Mouse (Mus musculus) forebrain, embryonic 10.5 days (tissue): ENCODE data around the gene Foxo3. TPM values are rescaled to one million over a fixed set of nuclear protein-coding genes. Genes with fewer than 3 reads are reported as not detected.
A peak's percentile ranks its signal among the peaks of the same experiment; 100 is the strongest.

Experiments used
- DNase-seq: peaks from one replicate; pipeline ENCODE4 v3.0.0-alpha.2; 2017; ENCODE audit warnings: low spot score; ENCODE audit errors: extremely low spot score
- H3K27ac ChIP-seq: fragments of 300-500 bp; sonication (generic); 2 replicates; pipeline ENCODE4 v1.5.1; 2016; ENCODE audit warnings: mild to moderate bottlenecking
- H3K27me3 ChIP-seq: fragments of 300-500 bp; sonication (generic); 2 replicates; pipeline ENCODE4 v1.6.1; 2016; ENCODE audit warnings: mild to moderate bottlenecking; ENCODE audit not compliant: poor library complexity, severe bottlenecking
- H3K36me3 ChIP-seq: fragments of 300-500 bp; sonication (generic); replicated peaks from 2 replicates; pipeline ENCODE4 v1.6.1; 2016; ENCODE audit warnings: mild to moderate bottlenecking, moderate library complexity
- H3K4me1 ChIP-seq: fragments of 300-500 bp; sonication (generic); 2 replicates; pipeline ENCODE4 v1.6.1; 2016
- H3K4me3 ChIP-seq: fragments of 300-500 bp; sonication (generic); 2 replicates; pipeline ENCODE4 v1.5.1; 2016; ENCODE audit warnings: mild to moderate bottlenecking, moderate library complexity
- H3K9me3 ChIP-seq: fragments of 300-500 bp; sonication (generic); 2 replicates; pipeline ENCODE4 v1.6.1; 2016; ENCODE audit warnings: mild to moderate bottlenecking, moderate library complexity
- WGBS: fragments of 180-500 bp; shearing (Covaris S2); methylation state at CpG from one replicate; pipeline ENCODE4 v1.1.7; 2016; 5-methylcytosine and 5-hydroxymethylcytosine counted together
- polyA plus RNA-seq: library from polyadenylated mRNA; unstranded; fragments of >200 nt; fragmentation: Nextera tagmentation; extraction: Ambion mirVana; gene quantifications from 2 replicates; pipeline ENCODE4 v1.2.1, GENCODE M21; 2016

Gene Foxo3
- polyA plus RNA-seq, 1 experiment from 2014 or later, result 2.3 TPM

GRCm38 (mm10) chr10:42273760-42274691 lies 2.5 kb downstream of the Foxo3 start:
- peaks cover 34% of the 10 kb centered on the region for H3K27me3 ChIP-seq
- no peaks in the 10 kb centered on the region for H3K9me3 ChIP-seq
- H3K4me3 ChIP-seq, result peak overlapping the region; percentile 85
- H3K27ac ChIP-seq, result peak overlapping the region; percentile 92
- peak; percentile 36 for DNase-seq
- H3K36me3 ChIP-seq, result 0 out of 2 replicates have a peak, but pooled peaks cover 3% of the 10 kb centered on the region
- peaks cover 59% of the 10 kb centered on the region for H3K4me1 ChIP-seq
- 4% methylated on average over 21 of the region's 21 CpGs for WGBS

GRCm38 (mm10) chr10:42273403-42273759 lies 3.2 kb downstream of the Foxo3 start:
- 0 out of 2 replicates have a peak overlapping the region, but pooled peaks have one; percentile 33 for H3K27ac ChIP-seq
- WGBS, result 60% methylated on average over 6 of the region's 6 CpGs
- H3K36me3 ChIP-seq, result peaks cover 3% of the 10 kb centered on the region; the same call in 1 of the 2 replicates
- peak overlapping the region; percentile 85 for H3K4me3 ChIP-seq
- no peak for DNase-seq
- H3K9me3 ChIP-seq, result no peaks in the 10 kb centered on the region
- H3K4me1 ChIP-seq, result peaks cover 55% of the 10 kb centered on the region
- H3K27me3 ChIP-seq, result peaks cover 34% of the 10 kb centered on the region

GRCm38 (mm10) chr10:42271454-42272230 lies 4.9 kb downstream of the Foxo3 start:
- no peaks in the 10 kb centered on the region for H3K9me3 ChIP-seq
- H3K27ac ChIP-seq, result no peak overlapping the region
- peaks cover 34% of the 10 kb centered on the region for H3K27me3 ChIP-seq

GRCm38 (mm10) chr10:42270277-42271083 lies 6.1 kb downstream of the Foxo3 start:
- Histone ChIP-seq H3K27me3 (peaks cover 34% of the 10 kb centered on the region), H3K4me3 (no peak overlapping the region), H3K27ac (no peak overlapping the region), H3K36me3 (peaks cover 22% of the 10 kb centered on the region), H3K4me1 (peaks cover 45% of the 10 kb centered on the region), H3K9me3 (no peaks in the 10 kb centered on the region; the same call in 1 of the 2 replicates)
- 70% methylated on average over 10 of the region's 10 CpGs for WGBS
- no peak for DNase-seq

More at GRCm38 (mm10) chr10:42271454-42272230, 4.9 kb downstream of the Foxo3 start:
- Histone ChIP-seq H3K4me1 (peaks cover 50% of the 10 kb centered on the region), H3K36me3 (peaks cover 10% of the 10 kb centered on the region), H3K4me3 (no peak overlapping the region)
- no peak for DNase-seq
- 48% methylated on average over 11 of the region's 11 CpGs for WGBS

- peaks cover 29% of the 10 kb centered on the region for H3K36me3 ChIP-seq
- no peak overlapping the region for H3K4me3 ChIP-seq
- peaks cover 35% of the 10 kb centered on the region for H3K4me1 ChIP-seq
- no peak overlapping the region for H3K27ac ChIP-seq
- peaks cover 25% of the 10 kb centered on the region for H3K27me3 ChIP-seq
- no peaks in the 10 kb centered on the region; the same call in 1 of the 2 replicates for H3K9me3 ChIP-seq
- WGBS, result 78% methylated on average over 15 of the region's 15 CpGs
- DNase-seq, result no peak
Observed at GRCm38 (mm10) chr10:42269281-42270025, 7.1 kb downstream of the Foxo3 start.

GRCm38 (mm10) chr10:42267811-42268545 lies 8.6 kb downstream of the Foxo3 start:
- DNase-seq, result no peak
- no peak overlapping the region for H3K27ac ChIP-seq
- peaks cover 29% of the 10 kb centered on the region for H3K36me3 ChIP-seq
- H3K4me3 ChIP-seq, result no peak overlapping the region
- no peaks in the 10 kb centered on the region; the same call in 1 of the 2 replicates for H3K9me3 ChIP-seq
- 91% methylated on average over 5 of the region's 5 CpGs for WGBS
- H3K4me1 ChIP-seq, result peaks cover 23% of the 10 kb centered on the region
- peaks cover 10% of the 10 kb centered on the region; the same call in 1 of the 2 replicates for H3K27me3 ChIP-seq

- H3K4me1 ChIP-seq, result peaks cover 7% of the 10 kb centered on the region
- no peaks in the 10 kb centered on the region; the same call in 1 of the 2 replicates for H3K9me3 ChIP-seq
- WGBS, result 93% methylated on average over 11 of the region's 11 CpGs
- no peaks in the 10 kb centered on the region for H3K27me3 ChIP-seq
- no peak for DNase-seq
- peaks cover 29% of the 10 kb centered on the region for H3K36me3 ChIP-seq
- no peak overlapping the region for H3K27ac ChIP-seq
- H3K4me3 ChIP-seq, result no peak overlapping the region
Observed at GRCm38 (mm10) chr10:42265021-42265689, 11.4 kb downstream of the Foxo3 start.

GRCm38 (mm10) chr10:42264195-42264594 lies 12.4 kb downstream of the Foxo3 start:
- WGBS, result 88% methylated on average over 5 of the region's 5 CpGs
- Histone ChIP-seq H3K27me3 (no peaks in the 10 kb centered on the region), H3K27ac (no peak overlapping the region), H3K36me3 (peaks cover 26% of the 10 kb centered on the region), H3K4me3 (no peak overlapping the region), H3K9me3 (no peaks in the 10 kb centered on the region; the same call in 1 of the 2 replicates), H3K4me1 (peaks cover 2% of the 10 kb centered on the region)
- no peak for DNase-seq

- Histone ChIP-seq H3K36me3 (peaks cover 26% of the 10 kb centered on the region), H3K27me3 (no peaks in the 10 kb centered on the region), H3K4me1 (no peaks in the 10 kb centered on the region), H3K9me3 (no peaks in the 10 kb centered on the region; the same call in 1 of the 2 replicates), H3K27ac (no peak overlapping the region), H3K4me3 (no peak overlapping the region)
- no peak for DNase-seq
- 86% methylated on average over 8 of the region's 8 CpGs for WGBS
Observed at GRCm38 (mm10) chr10:42263701-42264100, 12.9 kb downstream of the Foxo3 start.

- Histone ChIP-seq H3K27ac (no peak overlapping the region), H3K4me1 (no peaks in the 10 kb centered on the region), H3K36me3 (peaks cover 23% of the 10 kb centered on the region), H3K27me3 (no peaks in the 10 kb centered on the region), H3K9me3 (no peaks in the 10 kb centered on the region; the same call in 1 of the 2 replicates), H3K4me3 (no peak overlapping the region)
- no peak for DNase-seq
- 96% methylated on average over 3 of the region's 3 CpGs for WGBS
Observed at GRCm38 (mm10) chr10:42262061-42262460, 14.5 kb downstream of the Foxo3 start.
